ENCODE assay signal across 12 mouse cellular contexts in the genomic region with DNA sequence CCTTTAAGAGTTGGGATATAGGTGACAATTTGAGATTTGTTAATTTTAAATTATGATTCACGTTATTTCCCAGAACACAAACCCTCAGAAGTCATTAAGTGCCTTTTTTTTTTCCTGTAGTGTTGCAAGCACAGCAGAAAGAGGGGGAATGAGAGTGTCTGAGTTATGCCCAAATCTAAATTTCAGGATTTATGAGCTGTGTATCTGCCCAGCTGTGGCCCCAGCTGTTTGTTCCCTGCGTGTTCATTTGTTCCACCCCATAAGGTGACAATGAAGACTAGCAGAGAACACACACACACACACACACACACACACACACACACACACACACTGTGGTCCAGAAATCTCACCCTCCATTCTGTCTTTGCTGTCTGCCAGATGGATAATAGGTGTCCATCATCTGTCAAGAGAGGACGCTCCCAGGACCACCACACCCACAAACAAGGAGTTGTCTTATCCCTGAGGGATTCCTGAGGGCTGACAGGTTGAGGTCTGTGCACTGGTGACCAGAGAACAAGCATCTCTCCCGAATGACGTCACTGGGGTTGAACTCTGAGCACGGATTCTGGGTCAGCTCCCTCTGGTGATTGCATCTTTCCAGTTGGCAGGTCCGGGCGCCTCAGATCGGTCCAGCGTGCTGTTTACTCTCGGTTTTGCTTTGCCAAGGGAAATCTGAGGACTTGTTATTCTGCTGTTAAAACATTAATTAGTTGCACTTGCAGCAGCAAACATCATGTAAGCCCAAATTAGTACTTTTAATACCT.
A peak's percentile ranks its signal among the peaks of the same experiment; 100 is the strongest.
DNase-seq lines count a peak whose midpoint lies in the region; ATAC-seq and TF ChIP-seq lines count a peak whose summit lies in the region.
"Had no signal": no experiment of that assay in that cellular context is flagged by ENCODE, and none has a peak within 500 bp of the region (broad histone marks: within the 10 kb centered on the region; RNA-seq: fewer than 3 reads in every experiment).

No protein-coding gene starts in this region.

- no peaks in the 10 kb centered on the region for H3K9me3 ChIP-seq in stomach, postnatal 0 days (ENCODE audit: control insufficient read depth, low read length)
- H3K9me3 ChIP-seq: embryonic facial prominence, embryonic 10.5 days; limb, embryonic 15.5 days had no signal

- TF ChIP-seq EP300 in heart, adult 2 months (IDR thresholded peaks at IDR 0.05; ENCODE audit: insufficient read depth, low read depth, low read length), result no peak
- TF ChIP-seq EP300 in stomach, postnatal 0 days (optimal IDR thresholded peaks at IDR 0.05), result no peak

- peak; percentile 47 to 68 for DNase-seq in heart, adult 2 months
- DNase-seq in heart, postnatal 4 days, result no peak
- peak; percentile 33 for DNase-seq in NIH3T3 (ENCODE audit: low read depth)
- DNase-seq in gastrocnemius, adult 8-10 months (ENCODE audit: low spot score in 2 of 2), result peak; percentile 43 to 45
- peak; percentile 43 to 76 for DNase-seq in kidney, postnatal 25 days
- no peak for DNase-seq in stomach, postnatal 0 days (ENCODE audit: low spot score)
- no peak for DNase-seq in left cerebral cortex, adult 8-10 months (ENCODE audit: low spot score in 2 of 2)
- DNase-seq in B cell, adult 2 months, result no peak
- DNase-seq: midbrain, embryonic 14.5 days had no signal

- 54% methylated on average over 11 of the region's 11 CpGs for WGBS in heart, adult 2 months
- 44% methylated on average over 11 of the region's 11 CpGs for WGBS in stomach, postnatal 0 days

- no peak for TF ChIP-seq CTCF in heart, adult 2 months (IDR thresholded peaks at IDR 0.05)
- no peak for TF ChIP-seq CTCF in stomach, postnatal 0 days (IDR thresholded peaks at IDR 0.05; ENCODE audit: low read depth)

- H3K4me3 ChIP-seq in heart, adult 2 months, result no peak overlapping the region
- H3K4me3 ChIP-seq in stomach, postnatal 0 days (ENCODE audit: low read depth, low read length), result no peak overlapping the region
- H3K4me3 ChIP-seq: embryonic facial prominence, embryonic 10.5 days; limb, embryonic 15.5 days had no signal

- intact Hi-C loops in heart, adult 2 months (cut with DNase I), result no loop called here

- H3K27me3 ChIP-seq in heart, adult 2 months (ENCODE audit: control insufficient read depth, insufficient read depth, low read length), result no peaks in the 10 kb centered on the region
- H3K27me3 ChIP-seq in stomach, postnatal 0 days (ENCODE audit: control insufficient read depth, insufficient read depth, low read length), result no peaks in the 10 kb centered on the region
- H3K27me3 ChIP-seq: CH12.LX; limb, embryonic 15.5 days had no signal

- H3K36me3 ChIP-seq in heart, adult 2 months (ENCODE audit: control insufficient read depth, insufficient read depth, low read length), result no peaks in the 10 kb centered on the region
- H3K36me3 ChIP-seq in stomach, postnatal 0 days (ENCODE audit: control insufficient read depth, insufficient read depth, low read length), result no peaks in the 10 kb centered on the region
- H3K36me3 ChIP-seq: embryonic facial prominence, embryonic 10.5 days; limb, embryonic 15.5 days had no signal

- TF ChIP-seq POLR2A in heart, adult 2 months (IDR thresholded peaks at IDR 0.05; ENCODE audit: insufficient read depth, low read depth, low read length), result no peak

- ATAC-seq in stomach, postnatal 0 days (ENCODE audit: low FRiP score, low TSS enrichment), result no peak

- no peaks in the 10 kb centered on the region for H3K79me2 ChIP-seq in heart, adult 2 months (replicated peaks; ENCODE audit: control insufficient read depth, insufficient read depth, low read length)

- no peak overlapping the region for H3K27ac ChIP-seq in heart, adult 2 months
- no peak overlapping the region for H3K27ac ChIP-seq in stomach, postnatal 0 days (replicated peaks)
- H3K27ac ChIP-seq: embryonic facial prominence, embryonic 10.5 days; limb, embryonic 15.5 days had no signal

- no peak overlapping the region for H3K4me2 ChIP-seq in stomach, postnatal 0 days (replicated peaks; ENCODE audit: low read depth)
- H3K4me2 ChIP-seq: limb, embryonic 15.5 days had no signal

- H3K4me1 ChIP-seq in heart, adult 2 months (ENCODE audit: control insufficient read depth, insufficient read depth, low read length), result no peaks in the 10 kb centered on the region
- H3K4me1 ChIP-seq in stomach, postnatal 0 days (replicated peaks; ENCODE audit: control insufficient read depth, insufficient read depth), result no peaks in the 10 kb centered on the region
- H3K4me1 ChIP-seq: embryonic facial prominence, embryonic 10.5 days; limb, embryonic 15.5 days had no signal

- H3K9ac ChIP-seq in heart, adult 2 months (ENCODE audit: low read depth, low read length), result no peak overlapping the region
- no peak overlapping the region for H3K9ac ChIP-seq in stomach, postnatal 0 days (ENCODE audit: low read length)
- H3K9ac ChIP-seq: limb, embryonic 15.5 days had no signal

Comparison
In these comparisons a context has a peak if more than half of its experiments do, and no peak if none do; other contexts are left out.
1. DNase-seq: peak in heart, adult 2 months (2 of 2), NIH3T3 (single experiment), gastrocnemius, adult 8-10 months (2 of 2) and kidney, postnatal 25 days (2 of 2); none in heart, postnatal 4 days (single experiment), stomach, postnatal 0 days (single experiment), left cerebral cortex, adult 8-10 months (0 of 2) and B cell, adult 2 months (0 of 2).